In genomic region chr1:184845111-184846071, GRCm38 (mm10) we compare ENCODE assay signal across 8 mouse cellular contexts. TPM values are rescaled to one million over a fixed set of nuclear protein-coding genes. Genes with fewer than 3 reads are reported as not detected.
DNase-seq lines count a peak whose midpoint lies in the region; ATAC-seq lines count a peak whose summit lies in the region.

No protein-coding gene starts in this region.

- peak; percentile 93 for DNase-seq in adrenal gland, adult 8-10 months
- DNase-seq in embryo, embryonic 11.5 days (ENCODE audit: low read depth, low spot score): peak; percentile 73
- peak; percentile 90 to 91 for DNase-seq in gastrocnemius, postnatal 36 days
- peak; percentile 87 to 90 for DNase-seq in left cerebral cortex, postnatal 25 days (ENCODE audit: low spot score in 2 of 2)
- DNase-seq in mesoderm, embryonic 11.5 days (ENCODE audit: low read depth, low spot score): peak; percentile 87
- DNase-seq in right cerebral cortex, postnatal 25 days: peak; percentile 88
- DNase-seq in urinary bladder, postnatal 36 days (ENCODE audit: low spot score in 2 of 2): peak; percentile 89 to 94

- peak overlapping the region; percentile 95 for H3K9ac ChIP-seq in intestine, embryonic 15.5 days

- no peaks in the 10 kb centered on the region for H3K27me3 ChIP-seq in intestine, embryonic 15.5 days (replicated peaks)

- peak overlapping the region; percentile 94 for H3K27ac ChIP-seq in intestine, embryonic 15.5 days

- peaks cover 5% of the 10 kb centered on the region; the same call in 1 of the 2 replicates for H3K36me3 ChIP-seq in intestine, embryonic 15.5 days

- H3K9me3 ChIP-seq in intestine, embryonic 15.5 days: no peaks in the 10 kb centered on the region

- under 1% methylated on average over 67 of the region's 67 CpGs for WGBS in intestine, embryonic 15.5 days

- intact Hi-C loops in gastrocnemius, postnatal 36 days (cut with DNase I): no loop called here
- intact Hi-C loops in left cerebral cortex, postnatal 25 days (cut with DNase I): loop anchor here (2.0 kb wide), 1 partner anchor 19 kb away; no protein-coding TSS in a partner anchor

- peak overlapping the region; percentile 96 for H3K4me3 ChIP-seq in intestine, embryonic 15.5 days (replicated peaks)

- H3K4me1 ChIP-seq in intestine, embryonic 15.5 days (replicated peaks): peaks cover 14% of the 10 kb centered on the region; the same call in 1 of the 2 replicates

- H3K4me2 ChIP-seq in intestine, embryonic 15.5 days (replicated peaks): peak overlapping the region; percentile 78

- ATAC-seq in intestine, embryonic 15.5 days: peak; percentile 98

RNA-seq across cellular contexts. Expression of gene Marc2, which starts 0.9 kb away (rescaled TPM):
- total RNA-seq in adrenal gland, adult 8-10 months (2022): 100 to 1,000 TPM; 349 to 519 (median 450) TPM
- 100 to 1,000 TPM; 124 to 142 TPM for total RNA-seq in gastrocnemius, postnatal 36 days (2021)
- 361 and 402 TPM in 2 replicates for polyA plus RNA-seq in intestine, embryonic 15.5 days (2015; fragmentation: Nextera tagmentation; extraction: Ambion mirVana)
- total RNA-seq in left cerebral cortex, postnatal 25 days (2021): 100 to 1,000 TPM; 146 to 165 TPM

RNA-seq across cellular contexts. Expression of gene Marc1, which starts 34.3 kb away (rescaled TPM):
- 1 to 10 TPM in 3 of 4 experiments, under 1 TPM in 1; 0.68 to 3.5 (median 1.6) TPM for total RNA-seq in adrenal gland, adult 8-10 months (2022)
- under 1 TPM; 0.22 to 0.36 TPM for total RNA-seq in gastrocnemius, postnatal 36 days (2021)
- polyA plus RNA-seq in intestine, embryonic 15.5 days (2015; fragmentation: Nextera tagmentation; extraction: Ambion mirVana): 0.86 and 0.88 TPM in 2 replicates
- not detected for total RNA-seq in left cerebral cortex, postnatal 25 days (2021)

RNA-seq across cellular contexts. Expression of gene C130074G19Rik, which starts 37.6 kb away (rescaled TPM):
- total RNA-seq in adrenal gland, adult 8-10 months (2022): 10 to 100 TPM; 30.1 to 57.1 (median 41.9) TPM
- 10 to 100 TPM; 12.0 to 12.4 TPM for total RNA-seq in gastrocnemius, postnatal 36 days (2021)
- 2.3 and 2.7 TPM in 2 replicates for polyA plus RNA-seq in intestine, embryonic 15.5 days (2015; fragmentation: Nextera tagmentation; extraction: Ambion mirVana)
- 10 to 100 TPM; 33.0 to 36.5 TPM for total RNA-seq in left cerebral cortex, postnatal 25 days (2021)

Comparison
In these comparisons a context has a peak if more than half of its experiments do, and no peak if none do; other contexts are left out.
1. Peak in every context shown above with its lines: DNase-seq, ATAC-seq, H3K4me3 ChIP-seq and H3K27ac ChIP-seq.